Mouse (Mus musculus) left cerebral cortex, postnatal 4 days (tissue): ENCODE results near the gene Tspan31. TPM values are rescaled to one million over a fixed set of nuclear protein-coding genes. Genes with fewer than 3 reads are reported as not detected.

Source experiments
- DNase-seq: peaks from one replicate; pipeline ENCODE4 v3.0.0-alpha.2; 2022
- intact Hi-C: fragments of 180-260 bp; cut with DNase I; formaldehyde crosslinking; loops from one replicate; pipeline ENCODE4 v1.15.1; 2025
- total RNA-seq, 2 experiments: library from RNA; stranded (reverse); gene quantifications; 2 replicates each; pipeline ENCODE4 v1.2.3; 2021

Gene Tspan31
- total RNA-seq, 2 experiments from 2014 or later = 49.9 to 54.4 TPM

- intact Hi-C loops = no loop called here
Measured at GRCm38 (mm10) chr10:127047954-127048353, 22.1 kb downstream of the Tspan31 start, which contains the start of gene Cyp27b1. TSS of gene Cyp27b1 (plus strand) at chr10:127048250.

GRCm38 (mm10) chr10:127043187-127043586, 26.9 kb downstream of the Tspan31 start:
- no peak for DNase-seq
- intact Hi-C loops = no loop called here

More at GRCm38 (mm10) chr10:127047954-127048353, 22.1 kb downstream of the Tspan31 start, which contains the start of gene Cyp27b1:
- no peak for DNase-seq

GRCm38 (mm10) chr10:127042468-127043115, 27.5 kb downstream of the Tspan31 start:
- intact Hi-C loops = no loop called here
- no peak for DNase-seq

GRCm38 (mm10) chr10:127041774-127042338, 28.2 kb downstream of the Tspan31 start:
- peak; percentile 91 for DNase-seq
- intact Hi-C loops = no loop called here

- intact Hi-C loops = no loop called here
- DNase-seq = peak; percentile 43
Measured at GRCm38 (mm10) chr10:127041274-127041766, 28.7 kb downstream of the Tspan31 start, which contains the start of the genes Mettl1 and Eef1akmt3. TSS of gene Mettl1 (plus strand) at chr10:127041414. TSS of gene Eef1akmt3 (minus strand) at chr10:127041513.

- intact Hi-C loops = no loop called here
- DNase-seq = no peak
Measured at GRCm38 (mm10) chr10:127040569-127041214, 29.4 kb downstream of the Tspan31 start.

GRCm38 (mm10) chr10:127037641-127038040, 32.4 kb downstream of the Tspan31 start:
- DNase-seq = no peak
- intact Hi-C loops = no loop called here

- intact Hi-C loops = no loop called here
Measured at GRCm38 (mm10) chr10:127036273-127036672, 33.8 kb downstream of the Tspan31 start.

GRCm38 (mm10) chr10:127033301-127033741, 36.7 kb downstream of the Tspan31 start:
- intact Hi-C loops = loop anchor here (5.0 kb wide), 1 partner anchor 116 kb away; no protein-coding TSS in a partner anchor
- no peak for DNase-seq

More at GRCm38 (mm10) chr10:127036273-127036672, 33.8 kb downstream of the Tspan31 start:
- DNase-seq = no peak

- intact Hi-C loops = loop anchor here (5.0 kb wide), 1 partner anchor 113 kb away; no protein-coding TSS in a partner anchor
- DNase-seq = peak; percentile 94
Measured at GRCm38 (mm10) chr10:127030336-127031296, 39.4 kb downstream of the Tspan31 start, which contains the start of gene Tsfm. TSS of gene Tsfm (minus strand) at chr10:127030840.

GRCm38 (mm10) chr10:127018422-127018821, 51.6 kb downstream of the Tspan31 start:
- intact Hi-C loops = no loop called here
- no peak for DNase-seq

Other genes with a start within 250 kb of the Tspan31 start
- gene Atp23, start 168.9 kb downstream of the Tspan31 start, total RNA-seq = 10 to 100 TPM in 1 of 2 experiments, 1 to 10 TPM in 1; 9.6 to 12.4 TPM
- gene Ctdsp2, start 91.5 kb downstream of the Tspan31 start, total RNA-seq = 10 to 100 TPM; 57.6 to 61.4 TPM
- under 1 TPM; 0.12 to 0.16 TPM for gene Avil, start 69.6 kb downstream of the Tspan31 start, total RNA-seq
- gene Tsfm, start 39.4 kb downstream of the Tspan31 start, total RNA-seq = 10 to 100 TPM; 29.4 to 30.2 TPM
- gene Mettl1, start 28.9 kb downstream of the Tspan31 start, total RNA-seq = 10 to 100 TPM; 13.8 to 14.9 TPM
- gene Eef1akmt3, start 28.8 kb downstream of the Tspan31 start, total RNA-seq = under 1 TPM; 0.18 to 0.42 TPM
- gene Cyp27b1, start 22.0 kb downstream of the Tspan31 start, total RNA-seq = under 1 TPM; 0.70 to 0.84 TPM
- gene March9, start 10.1 kb downstream of the Tspan31 start, total RNA-seq = 10 to 100 TPM; 75.1 to 76.5 TPM
- 100 to 1,000 TPM; 211 to 221 TPM for gene Cdk4, start 6.7 kb downstream of the Tspan31 start, total RNA-seq
- 100 to 1,000 TPM; 384 to 394 TPM for gene Agap2, start 5.0 kb upstream of the Tspan31 start, total RNA-seq
- gene Os9, start 50.9 kb upstream of the Tspan31 start, total RNA-seq = 10 to 100 TPM; 86.3 to 90.7 TPM
- gene B4galnt1, start 95.0 kb upstream of the Tspan31 start, total RNA-seq = 100 to 1,000 TPM in 1 of 2 experiments, 10 to 100 TPM in 1; 99.8 to 109 TPM
- gene Slc26a10, start 110.4 kb upstream of the Tspan31 start, total RNA-seq = under 1 TPM; 0.83 to 0.88 TPM
- 10 to 100 TPM; 70.5 to 75.6 TPM for gene Arhgef25, start 119.8 kb upstream of the Tspan31 start, total RNA-seq
- 100 to 1,000 TPM; 184 to 207 TPM for gene Dtx3, start 125.5 kb upstream of the Tspan31 start, total RNA-seq
- gene Pip4k2c, start 141.3 kb upstream of the Tspan31 start, total RNA-seq = 10 to 100 TPM; 23.8 to 25.0 TPM
- 100 to 1,000 TPM; 291 to 312 TPM for gene Kif5a, start 193.1 kb upstream of the Tspan31 start, total RNA-seq
- gene Dctn2, start 196.1 kb upstream of the Tspan31 start, total RNA-seq = 100 to 1,000 TPM; 298 to 302 TPM
- 10 to 100 TPM; 47.7 to 51.5 TPM for gene Mbd6, start 218.8 kb upstream of the Tspan31 start, total RNA-seq
- gene Mars, start 241.5 kb upstream of the Tspan31 start, total RNA-seq = 10 to 100 TPM; 65.3 to 65.5 TPM